Mouse (Mus musculus) lung, adult 2 months (tissue): ENCODE measurements around the gene A630001G21Rik.

Experiments
- CTCF ChIP-seq: fragments of 200-500 bp; IDR thresholded peaks from 2 replicates; pipeline ENCODE4 v1.5.1; 2011; ENCODE audit warnings: mild to moderate bottlenecking, low read length, control low read depth; ENCODE audit not compliant: insufficient read depth
- POLR2A ChIP-seq: fragments of 200-500 bp; IDR thresholded peaks from 2 replicates; pipeline ENCODE4 v1.6.1; 2011; ENCODE audit warnings: low read depth, mild to moderate bottlenecking, control low read depth, low read length, borderline replicate concordance; ENCODE audit errors: extremely low read depth

DNA sequence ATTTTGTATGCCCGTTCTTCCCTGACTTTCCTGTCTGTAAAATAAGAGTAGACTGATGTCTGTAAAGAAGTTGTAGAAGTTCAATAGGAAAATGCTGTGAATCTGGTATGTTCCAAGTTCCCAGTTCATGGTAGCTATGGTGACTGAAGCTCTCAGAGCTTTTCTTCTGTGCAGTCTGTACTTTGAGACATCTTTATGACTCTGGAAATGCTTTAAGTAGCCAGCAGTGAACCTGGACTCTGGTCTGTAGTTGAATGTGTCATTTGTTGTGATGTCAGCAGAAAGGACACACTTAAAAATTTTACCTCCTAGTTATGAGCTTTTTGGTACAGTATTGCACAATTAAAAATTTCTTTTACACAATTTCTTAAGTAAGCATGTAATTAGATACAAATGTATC lies 24.1 kb upstream of the A630001G21Rik start:
- TF ChIP-seq CTCF (no peak), POLR2A (no peak)
